ENCODE assay signal across 12 mouse cellular contexts in the genomic region with DNA sequence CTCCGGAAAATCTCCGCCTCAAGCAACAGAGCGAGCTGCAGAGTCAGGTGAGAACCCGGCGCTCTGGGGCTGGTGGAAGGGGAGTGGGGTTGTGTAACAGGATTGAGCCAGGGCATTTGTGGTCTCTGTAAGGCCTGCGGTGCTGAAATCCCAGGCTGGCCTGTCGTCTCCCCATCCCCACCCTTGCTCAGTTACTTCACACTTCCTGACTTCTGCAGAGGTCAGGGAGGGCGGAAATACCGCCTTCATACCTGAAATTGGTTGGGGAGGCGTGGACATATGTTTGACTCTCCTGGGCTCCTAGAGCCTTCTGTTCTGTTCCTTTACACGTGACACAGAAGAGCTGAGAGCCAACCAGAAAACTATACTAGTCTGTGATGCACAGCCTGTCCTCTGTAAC. TPM values are rescaled to one million over a fixed set of nuclear protein-coding genes. Genes with fewer than 3 reads are reported as not detected.
A peak's percentile ranks its signal among the peaks of the same experiment; 100 is the strongest.
DNase-seq lines count a peak whose midpoint lies in the region; ATAC-seq and TF ChIP-seq lines count a peak whose summit lies in the region.
"Had no signal": no experiment of that assay in that cellular context is flagged by ENCODE, and none has a peak within 500 bp of the region (broad histone marks: within the 10 kb centered on the region; RNA-seq: fewer than 3 reads in every experiment).

No protein-coding gene starts in this region.

- no peak overlapping the region for H3K9ac ChIP-seq in liver, embryonic 12.5 days
- no peak overlapping the region for H3K9ac ChIP-seq in liver, embryonic 11.5 days (ENCODE audit: low read depth, low read length)
- 0 out of 2 replicates have a peak overlapping the region, but pooled peaks have one; percentile 14 for H3K9ac ChIP-seq in limb, embryonic 12.5 days (replicated peaks)
- no peak overlapping the region for H3K9ac ChIP-seq in stomach, embryonic 15.5 days
- H3K9ac ChIP-seq: liver, embryonic 14.5 days; neural tube, embryonic 12.5 days had no signal

- TF ChIP-seq CTCF in cerebellum, adult 2 months (IDR thresholded peaks at IDR 0.05; ENCODE audit: borderline replicate concordance, insufficient read depth, low read depth, low read length): no peak

- no peaks in the 10 kb centered on the region for H3K27me3 ChIP-seq in cerebellum, adult 2 months (ENCODE audit: control insufficient read depth, insufficient read depth, low read length)
- no peaks in the 10 kb centered on the region for H3K27me3 ChIP-seq in liver, embryonic 12.5 days (replicated peaks)
- H3K27me3 ChIP-seq in liver, embryonic 11.5 days (replicated peaks; ENCODE audit: control insufficient read depth, insufficient read depth, low read length): no peaks in the 10 kb centered on the region
- no peaks in the 10 kb centered on the region for H3K27me3 ChIP-seq in limb, embryonic 12.5 days
- H3K27me3 ChIP-seq in stomach, embryonic 15.5 days (replicated peaks): no peaks in the 10 kb centered on the region
- H3K27me3 ChIP-seq: neural tube, embryonic 12.5 days had no signal

- no peak overlapping the region for H3K4me2 ChIP-seq in liver, embryonic 12.5 days
- no peak overlapping the region; the same call in 1 of the 2 replicates for H3K4me2 ChIP-seq in liver, embryonic 11.5 days
- H3K4me2 ChIP-seq in limb, embryonic 12.5 days: no peak overlapping the region
- H3K4me2 ChIP-seq in stomach, embryonic 15.5 days: 0 out of 2 replicates have a peak overlapping the region, but pooled peaks have one; percentile 8
- H3K4me2 ChIP-seq: neural tube, embryonic 12.5 days had no signal

- no peaks in the 10 kb centered on the region for H3K9me3 ChIP-seq in liver, embryonic 12.5 days (replicated peaks)
- H3K9me3 ChIP-seq in liver, embryonic 11.5 days (ENCODE audit: control insufficient read depth, low read length): no peaks in the 10 kb centered on the region
- H3K9me3 ChIP-seq in limb, embryonic 12.5 days: no peaks in the 10 kb centered on the region
- H3K9me3 ChIP-seq in stomach, embryonic 15.5 days: no peaks in the 10 kb centered on the region
- H3K9me3 ChIP-seq: neural tube, embryonic 12.5 days had no signal

- peaks cover 59% of the 10 kb centered on the region for H3K36me3 ChIP-seq in liver, embryonic 12.5 days
- no peaks in the 10 kb centered on the region; the same call in 1 of the 2 replicates for H3K36me3 ChIP-seq in liver, embryonic 11.5 days (ENCODE audit: control insufficient read depth, insufficient read depth, low read length)
- H3K36me3 ChIP-seq in limb, embryonic 12.5 days: peaks cover 86% of the 10 kb centered on the region
- peaks cover 23% of the 10 kb centered on the region for H3K36me3 ChIP-seq in stomach, embryonic 15.5 days

- 52% methylated on average over 11 of the region's 11 CpGs for WGBS in cerebellum, adult 2 months
- 69% methylated on average over 11 of the region's 11 CpGs for WGBS in liver, embryonic 12.5 days (ENCODE audit: insufficient replicate concordance)
- WGBS in liver, embryonic 11.5 days: 80% methylated on average over 11 of the region's 11 CpGs
- 70% methylated on average over 11 of the region's 11 CpGs for WGBS in limb, embryonic 12.5 days
- 71% methylated on average over 11 of the region's 11 CpGs for WGBS in stomach, embryonic 15.5 days

- H3K27ac ChIP-seq in cerebellum, adult 2 months (ENCODE audit: insufficient read depth, low read length): peak overlapping the region; percentile 50; the same call in 1 of the 2 replicates
- 0 out of 2 replicates have a peak overlapping the region, but pooled peaks have one; percentile 32 for H3K27ac ChIP-seq in liver, embryonic 12.5 days
- H3K27ac ChIP-seq in liver, embryonic 11.5 days (ENCODE audit: low read depth, low read length): no peak overlapping the region
- H3K27ac ChIP-seq in limb, embryonic 12.5 days: no peak overlapping the region
- H3K27ac ChIP-seq in stomach, embryonic 15.5 days: peak overlapping the region; percentile 65
- H3K27ac ChIP-seq: liver, embryonic 14.5 days; neural tube, embryonic 12.5 days had no signal

- no peak for DNase-seq in cerebellum, adult 2 months
- no peak for DNase-seq in cerebellum, postnatal 36 days
- no peak for DNase-seq in liver, embryonic 11.5 days (ENCODE audit: low spot score)
- no peak for DNase-seq in embryo, embryonic 9.5 days (ENCODE audit: extremely low spot score)
- DNase-seq in adrenal gland, postnatal 10 days: no peak
- DNase-seq: heart, postnatal 14 days had no signal

- TF ChIP-seq POLR2A in cerebellum, adult 2 months (IDR thresholded peaks at IDR 0.05; ENCODE audit: borderline replicate concordance, insufficient read depth, low read length): no peak

- no peak for ATAC-seq in liver, embryonic 12.5 days
- ATAC-seq in liver, embryonic 11.5 days (replicated peaks; ENCODE audit: low FRiP score): no peak
- no peak for ATAC-seq in limb, embryonic 12.5 days (ENCODE audit: insufficient number of reproducible peaks, insufficient read depth, low FRiP score, low TSS enrichment, low read depth)
- ATAC-seq in stomach, embryonic 15.5 days (ENCODE audit: insufficient read depth, low FRiP score, low read depth): no peak

- no peak overlapping the region for H3K4me3 ChIP-seq in cerebellum, adult 2 months (replicated peaks; ENCODE audit: insufficient read depth, low read depth, low read length)
- no peak overlapping the region for H3K4me3 ChIP-seq in liver, embryonic 12.5 days
- H3K4me3 ChIP-seq in liver, embryonic 11.5 days (ENCODE audit: low read depth, low read length): no peak overlapping the region
- H3K4me3 ChIP-seq in limb, embryonic 12.5 days (replicated peaks): no peak overlapping the region
- no peak overlapping the region for H3K4me3 ChIP-seq in stomach, embryonic 15.5 days (replicated peaks)
- H3K4me3 ChIP-seq: neural tube, embryonic 12.5 days had no signal

- H3K4me1 ChIP-seq in cerebellum, adult 2 months (ENCODE audit: control insufficient read depth, insufficient read depth, low read length): peaks cover 54% of the 10 kb centered on the region
- H3K4me1 ChIP-seq in liver, embryonic 12.5 days: peaks cover 97% of the 10 kb centered on the region
- peaks cover 66% of the 10 kb centered on the region for H3K4me1 ChIP-seq in liver, embryonic 11.5 days (replicated peaks; ENCODE audit: control insufficient read depth, insufficient read depth, low read length)
- peaks cover 73% of the 10 kb centered on the region for H3K4me1 ChIP-seq in limb, embryonic 12.5 days (replicated peaks)
- H3K4me1 ChIP-seq in stomach, embryonic 15.5 days: peaks cover 78% of the 10 kb centered on the region

RNA-seq across cellular contexts. Expression of gene Lasp1, which starts 16.9 kb away (rescaled TPM):
- polyA plus RNA-seq in cerebellum, adult 2 months (2012; rRNA removed): 74.9 and 78.5 TPM in 2 replicates
- 36.9 and 37.6 TPM in 2 replicates for polyA plus RNA-seq in liver, embryonic 12.5 days (2016; fragmentation: Nextera tagmentation; extraction: Ambion mirVana)
- 54.7 and 55.3 TPM in 2 replicates for polyA plus RNA-seq in liver, embryonic 11.5 days (2014; fragmentation: Nextera tagmentation; extraction: Ambion mirVana)
- 110 and 120 TPM in 2 replicates for polyA plus RNA-seq in limb, embryonic 12.5 days (2016; fragmentation: Nextera tagmentation; extraction: Ambion mirVana)
- 112 and 122 TPM in 2 replicates for polyA plus RNA-seq in stomach, embryonic 15.5 days (2015; fragmentation: Nextera tagmentation; extraction: Ambion mirVana)
- total RNA-seq in adrenal gland, postnatal 10 days (2021): 100 to 1,000 TPM; 107 to 122 TPM

RNA-seq across cellular contexts. Expression of gene B230217C12Rik, which starts 24.8 kb away (rescaled TPM):
- polyA plus RNA-seq in cerebellum, adult 2 months (2012; rRNA removed): 117 TPM in 2 replicates
- polyA plus RNA-seq in liver, embryonic 12.5 days (2016; fragmentation: Nextera tagmentation; extraction: Ambion mirVana): 1.1 and 1.3 TPM in 2 replicates
- polyA plus RNA-seq in liver, embryonic 11.5 days (2014; fragmentation: Nextera tagmentation; extraction: Ambion mirVana): 3.7 and 5.4 TPM in 2 replicates
- 11.8 and 13.2 TPM in 2 replicates for polyA plus RNA-seq in limb, embryonic 12.5 days (2016; fragmentation: Nextera tagmentation; extraction: Ambion mirVana)
- 4.0 and 5.7 TPM in 2 replicates for polyA plus RNA-seq in stomach, embryonic 15.5 days (2015; fragmentation: Nextera tagmentation; extraction: Ambion mirVana)
- total RNA-seq in adrenal gland, postnatal 10 days (2021): 1 to 10 TPM; 2.0 to 3.1 TPM

RNA-seq across cellular contexts. Expression of gene Rpl23, which starts 33.5 kb away (rescaled TPM):
- 234 and 281 TPM in 2 replicates for polyA plus RNA-seq in cerebellum, adult 2 months (2012; rRNA removed)
- polyA plus RNA-seq in liver, embryonic 12.5 days (2016; fragmentation: Nextera tagmentation; extraction: Ambion mirVana): 462 and 473 TPM in 2 replicates
- 756 and 842 TPM in 2 replicates for polyA plus RNA-seq in liver, embryonic 11.5 days (2014; fragmentation: Nextera tagmentation; extraction: Ambion mirVana)
- polyA plus RNA-seq in limb, embryonic 12.5 days (2016; fragmentation: Nextera tagmentation; extraction: Ambion mirVana): 513 and 518 TPM in 2 replicates
- polyA plus RNA-seq in stomach, embryonic 15.5 days (2015; fragmentation: Nextera tagmentation; extraction: Ambion mirVana): 502 and 526 TPM in 2 replicates
- total RNA-seq in adrenal gland, postnatal 10 days (2021): 100 to 1,000 TPM; 958 to 975 TPM

RNA-seq across cellular contexts. Expression of gene 1700001P01Rik, which starts 40.0 kb away (rescaled TPM):
- 0.80 and 0.81 TPM in 2 replicates for polyA plus RNA-seq in cerebellum, adult 2 months (2012; rRNA removed)
- polyA plus RNA-seq in liver, embryonic 12.5 days (2016; fragmentation: Nextera tagmentation; extraction: Ambion mirVana): not detected in 2 replicates
- polyA plus RNA-seq in liver, embryonic 11.5 days (2014; fragmentation: Nextera tagmentation; extraction: Ambion mirVana): 0.64 TPM in 1 of 2 replicates, not detected in the other
- 0.37 TPM in 1 of 2 replicates, not detected in the other for polyA plus RNA-seq in limb, embryonic 12.5 days (2016; fragmentation: Nextera tagmentation; extraction: Ambion mirVana)
- polyA plus RNA-seq in stomach, embryonic 15.5 days (2015; fragmentation: Nextera tagmentation; extraction: Ambion mirVana): 0.37 and 0.60 TPM in 2 replicates
- total RNA-seq in adrenal gland, postnatal 10 days (2021): under 1 TPM in 1 of 2 experiments, not detected in 1; 0.51 TPM
- total RNA-seq: common myeloid progenitor, adult 5-6 weeks had no signal

RNA-seq across cellular contexts. Expression of gene Cwc25, which starts 49.4 kb away (rescaled TPM):
- 17.2 and 17.7 TPM in 2 replicates for polyA plus RNA-seq in cerebellum, adult 2 months (2012; rRNA removed)
- 10.7 and 10.9 TPM in 2 replicates for polyA plus RNA-seq in liver, embryonic 12.5 days (2016; fragmentation: Nextera tagmentation; extraction: Ambion mirVana)
- polyA plus RNA-seq in liver, embryonic 11.5 days (2014; fragmentation: Nextera tagmentation; extraction: Ambion mirVana): 12.9 and 13.1 TPM in 2 replicates
- polyA plus RNA-seq in limb, embryonic 12.5 days (2016; fragmentation: Nextera tagmentation; extraction: Ambion mirVana): 24.6 and 25.6 TPM in 2 replicates
- polyA plus RNA-seq in stomach, embryonic 15.5 days (2015; fragmentation: Nextera tagmentation; extraction: Ambion mirVana): 14.8 and 16.8 TPM in 2 replicates
- total RNA-seq in adrenal gland, postnatal 10 days (2021): 10 to 100 TPM; 19.9 to 20.0 TPM

Comparison
In these comparisons a context has a peak if more than half of its experiments do, and no peak if none do; other contexts are left out.
1. H3K27ac ChIP-seq: peak in cerebellum, adult 2 months (single experiment), liver, embryonic 12.5 days (single experiment) and stomach, embryonic 15.5 days (single experiment); none in liver, embryonic 11.5 days (single experiment) and limb, embryonic 12.5 days (single experiment).